ENCODE assay signal across 8 mouse cellular contexts in the genomic region with DNA sequence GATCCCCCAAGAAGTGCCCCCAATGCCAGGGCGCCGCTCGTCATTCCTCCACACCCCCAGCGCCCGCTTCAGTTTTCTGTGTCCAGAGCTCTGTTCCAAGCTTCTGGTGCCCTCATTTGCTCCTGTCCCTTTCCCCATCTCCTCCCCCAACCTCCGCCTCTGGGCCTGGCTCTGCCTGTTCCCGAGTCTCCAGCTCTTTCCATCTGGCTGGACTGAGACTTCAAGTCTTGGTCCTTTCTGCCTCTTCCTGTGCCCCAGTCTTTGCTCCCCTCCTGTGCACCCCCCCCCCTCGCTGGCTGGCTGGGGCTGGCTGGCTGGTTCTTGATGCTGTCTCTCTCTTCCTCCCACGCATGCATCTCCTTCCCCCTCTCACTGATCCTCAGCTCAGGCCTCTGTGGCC. TPM values are rescaled to one million over a fixed set of nuclear protein-coding genes. Genes with fewer than 3 reads are reported as not detected.
A peak's percentile ranks its signal among the peaks of the same experiment; 100 is the strongest.
DNase-seq lines count a peak whose midpoint lies in the region; ATAC-seq and TF ChIP-seq lines count a peak whose summit lies in the region.

No protein-coding gene starts in this region.

- H3K27me3 ChIP-seq in heart, adult 2 months (ENCODE audit: control insufficient read depth, insufficient read depth, low read length), result 0 out of 2 replicates have a peak, but pooled peaks cover 2% of the 10 kb centered on the region
- no peaks in the 10 kb centered on the region for H3K27me3 ChIP-seq in forebrain, embryonic 10.5 days (ENCODE audit: poor library complexity, severe bottlenecking)
- H3K27me3 ChIP-seq in hindbrain, postnatal 0 days (ENCODE audit: insufficient read depth, low read length), result no peaks in the 10 kb centered on the region
- H3K27me3 ChIP-seq in neural tube, embryonic 14.5 days (ENCODE audit: control insufficient read depth, insufficient read depth, low read length), result no peaks in the 10 kb centered on the region

- 53% methylated on average over 9 of the region's 9 CpGs for WGBS in heart, adult 2 months
- WGBS in forebrain, embryonic 10.5 days, result 40% methylated on average over 9 of the region's 9 CpGs
- 38% methylated on average over 9 of the region's 9 CpGs for WGBS in hindbrain, postnatal 0 days
- WGBS in neural tube, embryonic 14.5 days, result 27% methylated on average over 9 of the region's 9 CpGs

- TF ChIP-seq EP300 in heart, adult 2 months (IDR thresholded peaks at IDR 0.05; ENCODE audit: insufficient read depth, low read depth, low read length), result no peak

- peak overlapping the region; percentile 15 for H3K27ac ChIP-seq in heart, adult 2 months
- peak overlapping the region; percentile 85 for H3K27ac ChIP-seq in forebrain, embryonic 10.5 days
- H3K27ac ChIP-seq in hindbrain, postnatal 0 days, result peak overlapping the region; percentile 89
- H3K27ac ChIP-seq in neural tube, embryonic 14.5 days (ENCODE audit: low read depth, low read length), result peak overlapping the region; percentile 96

- no peaks in the 10 kb centered on the region for H3K36me3 ChIP-seq in heart, adult 2 months (ENCODE audit: control insufficient read depth, insufficient read depth, low read length)
- peaks cover 22% of the 10 kb centered on the region for H3K36me3 ChIP-seq in forebrain, embryonic 10.5 days (replicated peaks)
- peaks cover 14% of the 10 kb centered on the region for H3K36me3 ChIP-seq in hindbrain, postnatal 0 days (ENCODE audit: insufficient read depth, low read length)
- peaks cover 17% of the 10 kb centered on the region; the same call in 1 of the 2 replicates for H3K36me3 ChIP-seq in neural tube, embryonic 14.5 days (ENCODE audit: control insufficient read depth, insufficient read depth, low read length)

- no peak for DNase-seq in heart, adult 2 months
- DNase-seq in heart, adult 9 months (ENCODE audit: low spot score in 2 of 2), result no peak
- DNase-seq in MN1 (ENCODE audit: low spot score), result peak; percentile 46
- DNase-seq in forebrain, embryonic 10.5 days (ENCODE audit: extremely low spot score, low spot score), result no peak
- peak; percentile 20 for DNase-seq in hindbrain, postnatal 0 days (ENCODE audit: low spot score)
- DNase-seq in spleen, postnatal 36 days (ENCODE audit: low spot score in 2 of 2), result no peak
- no peak for DNase-seq in adrenal gland, adult 8-10 months

- no peak for TF ChIP-seq POLR2A in heart, adult 2 months (IDR thresholded peaks at IDR 0.05; ENCODE audit: insufficient read depth, low read depth, low read length)

- peak overlapping the region; percentile 60 for H3K4me2 ChIP-seq in hindbrain, postnatal 0 days (ENCODE audit: low read depth, low read length)
- H3K4me2 ChIP-seq in neural tube, embryonic 14.5 days (ENCODE audit: low read depth, low read length), result peak overlapping the region; percentile 52; the same call in 1 of the 2 replicates

- intact Hi-C loops in heart, adult 2 months (cut with DNase I), result no loop called here

- peaks cover 2% of the 10 kb centered on the region for H3K4me1 ChIP-seq in heart, adult 2 months (ENCODE audit: control insufficient read depth, insufficient read depth, low read length)
- H3K4me1 ChIP-seq in forebrain, embryonic 10.5 days, result peaks cover 89% of the 10 kb centered on the region
- H3K4me1 ChIP-seq in hindbrain, postnatal 0 days (ENCODE audit: insufficient read depth, low read length), result peaks cover 45% of the 10 kb centered on the region
- peaks cover 65% of the 10 kb centered on the region for H3K4me1 ChIP-seq in neural tube, embryonic 14.5 days (ENCODE audit: control insufficient read depth, insufficient read depth, low read length)

- no peaks in the 10 kb centered on the region for H3K79me2 ChIP-seq in heart, adult 2 months (replicated peaks; ENCODE audit: control insufficient read depth, insufficient read depth, low read length)

- H3K9ac ChIP-seq in heart, adult 2 months (ENCODE audit: low read depth, low read length), result no peak overlapping the region; the same call in 1 of the 2 replicates
- peak overlapping the region; percentile 35; the same call in 1 of the 2 replicates for H3K9ac ChIP-seq in hindbrain, postnatal 0 days (replicated peaks; ENCODE audit: low read length)
- H3K9ac ChIP-seq in neural tube, embryonic 14.5 days (replicated peaks; ENCODE audit: low read depth, low read length), result 0 out of 2 replicates have a peak overlapping the region, but pooled peaks have one; percentile 28

- no peak for TF ChIP-seq CTCF in heart, adult 2 months (IDR thresholded peaks at IDR 0.05)
- TF ChIP-seq CTCF in hindbrain, postnatal 0 days (IDR thresholded peaks at IDR 0.05; ENCODE audit: low read depth), result no peak

- no peak for ATAC-seq in hindbrain, postnatal 0 days
- ATAC-seq in neural tube, embryonic 14.5 days (ENCODE audit: low read depth), result no peak

- no peak overlapping the region for H3K4me3 ChIP-seq in heart, adult 2 months
- H3K4me3 ChIP-seq in forebrain, embryonic 10.5 days, result peak overlapping the region; percentile 48
- no peak overlapping the region for H3K4me3 ChIP-seq in hindbrain, postnatal 0 days (ENCODE audit: low read length)
- H3K4me3 ChIP-seq in neural tube, embryonic 14.5 days (ENCODE audit: low read depth, low read length), result peak overlapping the region; percentile 19; the same call in 1 of the 2 replicates

- no peaks in the 10 kb centered on the region for H3K9me3 ChIP-seq in forebrain, embryonic 10.5 days
- H3K9me3 ChIP-seq in hindbrain, postnatal 0 days (ENCODE audit: low read length), result no peaks in the 10 kb centered on the region
- H3K9me3 ChIP-seq in neural tube, embryonic 14.5 days (ENCODE audit: control insufficient read depth, low read length), result no peaks in the 10 kb centered on the region

RNA-seq across cellular contexts. Expression of gene Dlg4, which starts 10.7 kb away (rescaled TPM):
- total RNA-seq in heart, adult 2 months (2021), result 1 to 10 TPM; 5.2 to 5.7 TPM
- 6.9 and 9.8 TPM in 2 replicates for polyA plus RNA-seq in heart, adult 2 months (2012; rRNA removed)
- 13.8 and 15.5 TPM in 2 replicates for polyA plus RNA-seq in forebrain, embryonic 10.5 days (2016; fragmentation: Nextera tagmentation; extraction: Ambion mirVana)
- 209 and 225 TPM in 2 replicates for total RNA-seq in hindbrain, postnatal 0 days (2014; rRNA removed)
- polyA plus RNA-seq in hindbrain, postnatal 0 days (2015; fragmentation: Nextera tagmentation; extraction: Ambion mirVana), result 18.8 and 22.4 TPM in 2 replicates
- polyA plus RNA-seq in neural tube, embryonic 14.5 days (2014; fragmentation: Nextera tagmentation; extraction: Ambion mirVana), result 24.9 and 31.6 TPM in 2 replicates
- total RNA-seq in adrenal gland, adult 8-10 months (2022), result 10 to 100 TPM; 25.7 to 65.4 (median 45.9) TPM

RNA-seq across cellular contexts. Expression of gene Acadvl, which starts 12.2 kb away (rescaled TPM):
- total RNA-seq in heart, adult 2 months (2021), result 1,000 to 10,000 TPM; 1,139 to 1,355 TPM
- polyA plus RNA-seq in heart, adult 2 months (2012; rRNA removed), result 701 and 889 TPM in 2 replicates
- polyA plus RNA-seq in forebrain, embryonic 10.5 days (2016; fragmentation: Nextera tagmentation; extraction: Ambion mirVana), result 41.0 and 44.1 TPM in 2 replicates
- total RNA-seq in hindbrain, postnatal 0 days (2014; rRNA removed), result 44.4 and 47.2 TPM in 2 replicates
- 65.2 and 75.2 TPM in 2 replicates for polyA plus RNA-seq in hindbrain, postnatal 0 days (2015; fragmentation: Nextera tagmentation; extraction: Ambion mirVana)
- polyA plus RNA-seq in neural tube, embryonic 14.5 days (2014; fragmentation: Nextera tagmentation; extraction: Ambion mirVana), result 49.5 and 57.2 TPM in 2 replicates
- 100 to 1,000 TPM; 323 to 415 (median 392) TPM for total RNA-seq in adrenal gland, adult 8-10 months (2022)

RNA-seq across cellular contexts. Expression of gene Asgr1, which starts 26.5 kb away (rescaled TPM):
- not detected for total RNA-seq in heart, adult 2 months (2021)
- polyA plus RNA-seq in heart, adult 2 months (2012; rRNA removed), result 0.50 TPM in 1 of 2 replicates, not detected in the other
- polyA plus RNA-seq in forebrain, embryonic 10.5 days (2016; fragmentation: Nextera tagmentation; extraction: Ambion mirVana), result 0.71 and 1.2 TPM in 2 replicates
- total RNA-seq in hindbrain, postnatal 0 days (2014; rRNA removed), result 2.3 and 2.8 TPM in 2 replicates
- 3.7 TPM in 2 replicates for polyA plus RNA-seq in hindbrain, postnatal 0 days (2015; fragmentation: Nextera tagmentation; extraction: Ambion mirVana)
- 3.7 TPM in 1 of 2 replicates, not detected in the other for polyA plus RNA-seq in neural tube, embryonic 14.5 days (2014; fragmentation: Nextera tagmentation; extraction: Ambion mirVana)
- total RNA-seq in adrenal gland, adult 8-10 months (2022), result under 1 TPM in 3 of 4 experiments, not detected in 1; 0.31 to 0.75 (median 0.38) TPM

RNA-seq across cellular contexts. Expression of gene Dvl2, which starts 27.0 kb away (rescaled TPM):
- total RNA-seq in heart, adult 2 months (2021), result 1 to 10 TPM; 4.1 to 4.9 TPM
- polyA plus RNA-seq in heart, adult 2 months (2012; rRNA removed), result 6.1 and 7.4 TPM in 2 replicates
- 44.3 and 51.6 TPM in 2 replicates for polyA plus RNA-seq in forebrain, embryonic 10.5 days (2016; fragmentation: Nextera tagmentation; extraction: Ambion mirVana)
- 20.9 and 37.3 TPM in 2 replicates for total RNA-seq in hindbrain, postnatal 0 days (2014; rRNA removed)
- polyA plus RNA-seq in hindbrain, postnatal 0 days (2015; fragmentation: Nextera tagmentation; extraction: Ambion mirVana), result 18.1 and 19.3 TPM in 2 replicates
- polyA plus RNA-seq in neural tube, embryonic 14.5 days (2014; fragmentation: Nextera tagmentation; extraction: Ambion mirVana), result 19.0 and 19.2 TPM in 2 replicates
- 10 to 100 TPM; 13.4 to 27.1 (median 20.5) TPM for total RNA-seq in adrenal gland, adult 8-10 months (2022)

RNA-seq across cellular contexts. Expression of gene Phf23, which starts 31.8 kb away (rescaled TPM):
- total RNA-seq in heart, adult 2 months (2021), result 10 to 100 TPM; 18.1 to 22.8 TPM
- 11.5 and 17.6 TPM in 2 replicates for polyA plus RNA-seq in heart, adult 2 months (2012; rRNA removed)
- polyA plus RNA-seq in forebrain, embryonic 10.5 days (2016; fragmentation: Nextera tagmentation; extraction: Ambion mirVana), result 94.5 and 96.2 TPM in 2 replicates
- 34.3 and 47.9 TPM in 2 replicates for total RNA-seq in hindbrain, postnatal 0 days (2014; rRNA removed)
- polyA plus RNA-seq in hindbrain, postnatal 0 days (2015; fragmentation: Nextera tagmentation; extraction: Ambion mirVana), result 44.0 and 46.0 TPM in 2 replicates
- 28.8 and 37.8 TPM in 2 replicates for polyA plus RNA-seq in neural tube, embryonic 14.5 days (2014; fragmentation: Nextera tagmentation; extraction: Ambion mirVana)
- total RNA-seq in adrenal gland, adult 8-10 months (2022), result 10 to 100 TPM; 55.7 to 61.0 (median 58.4) TPM

Comparison
In these comparisons a context has a peak if more than half of its experiments do, and no peak if none do; other contexts are left out.
1. DNase-seq: peak in MN1 (single experiment) and hindbrain, postnatal 0 days (single experiment); none in heart, adult 2 months (0 of 2), heart, adult 9 months (0 of 2), forebrain, embryonic 10.5 days (single experiment), spleen, postnatal 36 days (0 of 2) and adrenal gland, adult 8-10 months (single experiment).
2. H3K27ac ChIP-seq: peak in every context shown above with its lines; median percentile 96 in neural tube, embryonic 14.5 days; 89 in hindbrain, postnatal 0 days; 85 in forebrain, embryonic 10.5 days; 15 in heart, adult 2 months.
3. H3K4me3 ChIP-seq: peak in forebrain, embryonic 10.5 days (single experiment) and neural tube, embryonic 14.5 days (single experiment); none in heart, adult 2 months (single experiment) and hindbrain, postnatal 0 days (single experiment).